Mouse (Mus musculus) neural tube, embryonic 11.5 days (tissue): ENCODE results near the gene Trim24. TPM values are rescaled to one million over a fixed set of nuclear protein-coding genes. Genes with fewer than 3 reads are reported as not detected.
A peak's percentile ranks its signal among the peaks of the same experiment; 100 is the strongest.

Experiments used
- ATAC-seq: fragments of 200-750 bp; cut with Nextera tagmentation; 2 replicates; pipeline ENCODE4 v1.8.0; 2017; ENCODE audit warnings: moderate number of reproducible peaks, mild to moderate bottlenecking, moderate TSS enrichment, moderate library complexity; ENCODE audit not compliant: insufficient read depth, low FRiP score, low TSS enrichment
- DNase-seq: peaks from one replicate; pipeline ENCODE4 v3.0.0-alpha.2; 2015; ENCODE audit warnings: low spot score
- H3K27ac ChIP-seq: fragments of 300-500 bp; sonication (generic); 2 replicates; pipeline ENCODE4 v1.5.1; 2014; ENCODE audit warnings: low read depth, mild to moderate bottlenecking, low read length
- H3K27me3 ChIP-seq: fragments of 300-500 bp; sonication (generic); 2 replicates; pipeline ENCODE4 v1.6.1; 2014; ENCODE audit warnings: mild to moderate bottlenecking, low read length, mixed read lengths; ENCODE audit not compliant: control insufficient read depth, insufficient read depth
- H3K36me3 ChIP-seq: fragments of 300-500 bp; sonication (generic); 2 replicates; pipeline ENCODE4 v1.6.1; 2014; ENCODE audit warnings: mild to moderate bottlenecking, low read length, moderate library complexity, mixed read lengths; ENCODE audit not compliant: control insufficient read depth, insufficient read depth
- H3K4me1 ChIP-seq: fragments of 300-500 bp; sonication (generic); 2 replicates; pipeline ENCODE4 v1.6.1; 2014; ENCODE audit warnings: low read length, mixed read lengths; ENCODE audit not compliant: control insufficient read depth, insufficient read depth
- H3K4me2 ChIP-seq: fragments of 300-500 bp; sonication (generic); 2 replicates; pipeline ENCODE4 v1.6.1; 2014; ENCODE audit warnings: low read depth, mild to moderate bottlenecking, moderate library complexity
- H3K4me3 ChIP-seq: fragments of 300-500 bp; sonication (generic); 2 replicates; pipeline ENCODE4 v1.5.1; 2014; ENCODE audit warnings: low read depth, low read length
- H3K9ac ChIP-seq: fragments of 300-500 bp; sonication (generic); 2 replicates; pipeline ENCODE4 v1.6.1; 2014; ENCODE audit warnings: mild to moderate bottlenecking, low read length
- H3K9me3 ChIP-seq: fragments of 300-500 bp; sonication (generic); 2 replicates; pipeline ENCODE4 v1.6.1; 2016; ENCODE audit warnings: low read length; ENCODE audit not compliant: control insufficient read depth
- WGBS: fragments of 180-500 bp; shearing (Covaris S2); extraction: QIAGEN DNeasy Blood & Tissue Kit; methylation state at CpG from one replicate; pipeline ENCODE4 v1.1.7; 2014; 5-methylcytosine and 5-hydroxymethylcytosine counted together
- polyA plus RNA-seq: library from polyadenylated mRNA; unstranded; fragments of >200 nt; fragmentation: Nextera tagmentation; extraction: Ambion mirVana; gene quantifications from 2 replicates; pipeline ENCODE4 v1.2.1, GENCODE M21; 2014

The Trim24 gene
- polyA plus RNA-seq, 1 experiment from 2014 or later = 39.9 TPM

- Histone ChIP-seq H3K36me3 (no peaks in the 10 kb centered on the region), H3K4me3 (no peak overlapping the region), H3K27ac (no peak overlapping the region), H3K9ac (no peak overlapping the region), H3K27me3 (no peaks in the 10 kb centered on the region), H3K9me3 (no peaks in the 10 kb centered on the region), H3K4me2 (no peak overlapping the region), H3K4me1 (no peaks in the 10 kb centered on the region)
- DNase-seq (no peak), ATAC-seq (no peak)
- 65% methylated on average over 4 of the region's 4 CpGs for WGBS
Observed at GRCm38 (mm10) chr6:37857196-37857874, 13.3 kb upstream of the Trim24 start.

GRCm38 (mm10) chr6:37858126-37858525 lies 12.5 kb upstream of the Trim24 start:
- H3K4me1 ChIP-seq = no peaks in the 10 kb centered on the region
- no peak for ATAC-seq
- H3K9ac ChIP-seq = no peak overlapping the region
- no peaks in the 10 kb centered on the region for H3K9me3 ChIP-seq
- no peak for DNase-seq
- WGBS = 79% methylated on average over 4 of the region's 4 CpGs
- H3K36me3 ChIP-seq = no peaks in the 10 kb centered on the region
- no peak overlapping the region for H3K4me3 ChIP-seq
- no peaks in the 10 kb centered on the region for H3K27me3 ChIP-seq
- H3K4me2 ChIP-seq = no peak overlapping the region
- no peak overlapping the region for H3K27ac ChIP-seq

GRCm38 (mm10) chr6:37862893-37863292 lies 7.7 kb upstream of the Trim24 start:
- H3K27ac ChIP-seq = no peak overlapping the region
- DNase-seq = no peak
- H3K4me3 ChIP-seq = no peak overlapping the region
- no peak for ATAC-seq
- H3K4me1 ChIP-seq = no peaks in the 10 kb centered on the region
- no peak overlapping the region for H3K4me2 ChIP-seq
- no peak overlapping the region for H3K9ac ChIP-seq
- no peaks in the 10 kb centered on the region for H3K36me3 ChIP-seq
- H3K27me3 ChIP-seq = no peaks in the 10 kb centered on the region
- WGBS = 88% methylated on average over 7 of the region's 7 CpGs
- H3K9me3 ChIP-seq = no peaks in the 10 kb centered on the region

GRCm38 (mm10) chr6:37863961-37864730 lies 6.5 kb upstream of the Trim24 start:
- DNase-seq (no peak), ATAC-seq (no peak)
- Histone ChIP-seq H3K36me3 (no peaks in the 10 kb centered on the region), H3K27me3 (no peaks in the 10 kb centered on the region), H3K4me2 (no peak overlapping the region), H3K4me3 (no peak overlapping the region), H3K4me1 (no peaks in the 10 kb centered on the region), H3K9ac (no peak overlapping the region), H3K9me3 (no peaks in the 10 kb centered on the region), H3K27ac (no peak overlapping the region)
- WGBS = 70% methylated on average over 2 of the region's 2 CpGs

GRCm38 (mm10) chr6:37871137-37871851 lies 683 bp downstream of the Trim24 start:
- ATAC-seq (peak; percentile 69), DNase-seq (peak; percentile 78)
- Histone ChIP-seq H3K4me2 (peak overlapping the region; percentile 39), H3K27ac (peak overlapping the region; percentile 99), H3K27me3 (no peaks in the 10 kb centered on the region), H3K4me3 (peak overlapping the region; percentile 91), H3K4me1 (no peaks in the 10 kb centered on the region), H3K9me3 (peaks cover 26% of the 10 kb centered on the region), H3K9ac (peak overlapping the region; percentile 98), H3K36me3 (peaks cover 6% of the 10 kb centered on the region)
- under 1% methylated on average over 56 of the region's 70 CpGs for WGBS

GRCm38 (mm10) chr6:37872861-37873260 lies 2.2 kb downstream of the Trim24 start:
- WGBS = 97% methylated on average over 1 of the region's 1 CpGs
- no peaks in the 10 kb centered on the region for H3K4me1 ChIP-seq
- H3K4me3 ChIP-seq = no peak overlapping the region
- H3K36me3 ChIP-seq = peaks cover 13% of the 10 kb centered on the region
- H3K9me3 ChIP-seq = peaks cover 33% of the 10 kb centered on the region
- DNase-seq (no peak), ATAC-seq (no peak)
- H3K9ac ChIP-seq = no peak overlapping the region
- H3K4me2 ChIP-seq = no peak overlapping the region
- no peaks in the 10 kb centered on the region for H3K27me3 ChIP-seq
- H3K27ac ChIP-seq = no peak overlapping the region

- DNase-seq = no peak
- H3K4me1 ChIP-seq = no peaks in the 10 kb centered on the region
- no peak overlapping the region for H3K9ac ChIP-seq
- no peak overlapping the region for H3K4me2 ChIP-seq
- H3K27me3 ChIP-seq = no peaks in the 10 kb centered on the region
- no peak overlapping the region for H3K4me3 ChIP-seq
- peaks cover 13% of the 10 kb centered on the region for H3K36me3 ChIP-seq
- no peak overlapping the region for H3K27ac ChIP-seq
- peaks cover 33% of the 10 kb centered on the region for H3K9me3 ChIP-seq
- ATAC-seq = no peak
Observed at GRCm38 (mm10) chr6:37873731-37874130, 3.1 kb downstream of the Trim24 start.

DNA sequence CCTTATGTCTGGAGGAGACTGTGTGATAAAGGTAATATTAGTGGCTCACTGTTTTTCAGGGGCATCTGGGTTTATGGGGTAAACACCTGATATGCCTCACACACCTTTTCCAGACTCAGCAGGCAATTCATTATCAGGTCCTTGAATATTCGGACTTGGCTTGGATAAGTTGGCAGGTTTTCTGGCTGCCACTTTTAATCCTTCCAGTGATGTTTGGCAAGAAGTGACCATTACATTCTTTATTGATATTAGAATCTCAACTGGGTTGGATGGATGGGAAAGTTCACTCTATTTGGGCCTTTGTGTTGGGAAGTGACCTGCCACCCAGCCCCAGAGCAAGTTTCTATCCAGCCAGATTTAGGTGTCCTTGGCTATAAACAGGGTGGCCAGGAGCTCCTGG lies 7.6 kb downstream of the Trim24 start:
- 92% methylated on average over 1 of the region's 1 CpGs for WGBS
- ATAC-seq (no peak), DNase-seq (no peak)
- no peak overlapping the region for H3K9ac ChIP-seq
- no peak overlapping the region for H3K4me2 ChIP-seq
- peaks cover 36% of the 10 kb centered on the region for H3K9me3 ChIP-seq
- no peaks in the 10 kb centered on the region for H3K4me1 ChIP-seq
- H3K27ac ChIP-seq = no peak overlapping the region
- no peaks in the 10 kb centered on the region for H3K27me3 ChIP-seq
- no peak overlapping the region for H3K4me3 ChIP-seq
- H3K36me3 ChIP-seq = peaks cover 16% of the 10 kb centered on the region
